Mouse (Mus musculus): ENCODE measurements around the gene Phtf2.

DNA sequence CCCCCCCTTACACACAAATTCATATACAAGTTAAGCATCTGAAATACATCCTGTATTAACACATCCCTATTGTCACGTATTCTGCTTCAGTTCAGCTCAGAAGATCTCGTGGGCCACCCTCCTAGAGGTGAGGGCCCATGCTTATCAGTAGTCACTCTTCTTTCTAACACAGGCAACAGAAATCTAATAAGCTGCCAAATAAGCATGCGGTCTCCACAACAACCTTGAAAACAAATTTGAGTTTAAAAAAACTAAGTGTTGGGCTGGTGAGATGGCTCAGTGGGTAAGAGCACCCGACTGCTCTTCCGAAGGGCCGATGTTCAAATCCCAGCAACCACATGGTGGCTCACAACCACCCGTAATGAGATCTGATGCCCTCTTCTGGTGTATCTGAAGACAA is 24.3 kb upstream of the Phtf2 start:
- TF ChIP-seq POLR2A (IDR thresholded peaks at IDR 0.05; ENCODE audit: insufficient read depth, low read depth, low read length) (no peak), CTCF (IDR thresholded peaks at IDR 0.05) (no peak), EP300 (IDR thresholded peaks at IDR 0.05; ENCODE audit: insufficient read depth, low read depth, low read length) (no peak)

Data from heart, adult 2 months (tissue).